Mouse (Mus musculus): ENCODE measurements at regions not wholly inside any gene's neighbourhood (a gene's known extent, or its start where the extent isn't known, plus 50 kb on each side); places are given as distances from the start of the nearest gene placed in this dataset.
A peak's percentile ranks its signal among the peaks of the same experiment; 100 is the strongest.
"Not testable (repeated sequence)": the region's sequence is repeated elsewhere in the genome, so short reads cannot be mapped to it uniquely, and the experiment has no call there.

DNA sequence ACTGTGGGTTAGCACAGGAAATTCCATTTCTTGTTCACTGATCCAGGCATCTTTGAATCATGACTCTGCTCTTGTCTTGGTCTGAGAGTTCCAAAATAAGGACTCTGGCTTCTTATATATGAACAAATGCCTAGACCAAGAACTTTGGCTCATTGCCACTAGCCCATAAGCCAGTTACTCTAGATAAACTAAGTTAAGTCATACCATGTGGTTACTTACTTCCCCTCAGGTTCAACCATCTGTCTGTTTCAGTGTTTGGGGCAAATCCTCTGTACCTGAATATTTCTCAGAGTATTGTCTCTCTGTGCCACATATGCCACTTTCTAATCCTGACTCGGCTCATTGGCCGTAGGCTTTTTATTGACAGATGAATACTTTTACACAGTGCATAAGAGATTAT is 454.7 kb upstream of the Tbl1xr1 start:
- 90% methylated on average over 2 of the region's 2 CpGs for WGBS
- H3K27me3 ChIP-seq (ENCODE audit: control insufficient read depth, insufficient read depth, low read length), result no peaks in the 10 kb centered on the region
- peaks cover 12% of the 10 kb centered on the region; the same call in 1 of the 2 replicates for H3K4me1 ChIP-seq (ENCODE audit: control insufficient read depth, insufficient read depth)
- no peak for TF ChIP-seq CTCF (IDR thresholded peaks at IDR 0.05; ENCODE audit: low read depth)
- TF ChIP-seq EP300 (IDR thresholded peaks at IDR 0.05; ENCODE audit: low read depth), result no peak
- DNase-seq (ENCODE audit: low spot score), result no peak
- H3K4me3 ChIP-seq (ENCODE audit: low read depth, low read length), result no peak overlapping the region
- no peak overlapping the region for H3K9ac ChIP-seq (replicated peaks; ENCODE audit: low read depth, low read length)
- no peak overlapping the region for H3K4me2 ChIP-seq (ENCODE audit: low read depth, low read length)
- no peak overlapping the region for H3K27ac ChIP-seq (ENCODE audit: low read depth)
- no peaks in the 10 kb centered on the region for H3K9me3 ChIP-seq (replicated peaks; ENCODE audit: control insufficient read depth, low read length)
- ATAC-seq (ENCODE audit: insufficient read depth, low read depth), result no peak
- no peaks in the 10 kb centered on the region for H3K36me3 ChIP-seq (replicated peaks; ENCODE audit: control insufficient read depth, insufficient read depth, low read length)

DNA sequence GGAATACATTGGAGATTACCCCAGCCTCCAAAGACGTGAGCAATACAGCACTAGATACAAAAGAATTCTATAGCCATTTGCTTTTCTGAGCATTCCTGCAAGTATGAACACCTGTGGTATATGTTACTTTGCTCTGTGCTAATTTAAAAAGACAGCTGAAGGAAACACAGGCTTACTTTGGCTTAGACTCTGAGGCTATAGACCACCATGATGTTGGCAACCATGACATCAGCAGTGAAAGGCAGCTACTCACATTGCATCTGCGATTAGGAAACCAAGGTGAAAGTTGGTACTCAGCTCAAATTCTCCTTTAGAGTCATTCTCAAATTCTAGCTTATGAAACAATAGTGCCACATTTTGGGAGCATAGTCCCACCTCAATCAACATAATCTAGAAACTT is 451.4 kb upstream of the Tbl1xr1 start:
- DNase-seq (ENCODE audit: low spot score) (no peak), ATAC-seq (ENCODE audit: insufficient read depth, low read depth) (no peak)
- peaks cover 12% of the 10 kb centered on the region; the same call in 1 of the 2 replicates for H3K4me1 ChIP-seq (ENCODE audit: control insufficient read depth, insufficient read depth)
- 87% methylated on average over 2 of the region's 2 CpGs for WGBS
- H3K4me3 ChIP-seq (ENCODE audit: low read depth, low read length), result no peak overlapping the region
- TF ChIP-seq EP300 (IDR thresholded peaks at IDR 0.05; ENCODE audit: low read depth), result no peak
- TF ChIP-seq CTCF (IDR thresholded peaks at IDR 0.05; ENCODE audit: low read depth), result no peak
- no peak overlapping the region for H3K27ac ChIP-seq (ENCODE audit: low read depth)
- no peak overlapping the region for H3K4me2 ChIP-seq (ENCODE audit: low read depth, low read length)
- H3K27me3 ChIP-seq (ENCODE audit: control insufficient read depth, insufficient read depth, low read length), result no peaks in the 10 kb centered on the region
- no peaks in the 10 kb centered on the region for H3K9me3 ChIP-seq (replicated peaks; ENCODE audit: control insufficient read depth, low read length)
- H3K36me3 ChIP-seq (replicated peaks; ENCODE audit: control insufficient read depth, insufficient read depth, low read length), result no peaks in the 10 kb centered on the region
- H3K9ac ChIP-seq (replicated peaks; ENCODE audit: low read depth, low read length), result no peak overlapping the region

DNA sequence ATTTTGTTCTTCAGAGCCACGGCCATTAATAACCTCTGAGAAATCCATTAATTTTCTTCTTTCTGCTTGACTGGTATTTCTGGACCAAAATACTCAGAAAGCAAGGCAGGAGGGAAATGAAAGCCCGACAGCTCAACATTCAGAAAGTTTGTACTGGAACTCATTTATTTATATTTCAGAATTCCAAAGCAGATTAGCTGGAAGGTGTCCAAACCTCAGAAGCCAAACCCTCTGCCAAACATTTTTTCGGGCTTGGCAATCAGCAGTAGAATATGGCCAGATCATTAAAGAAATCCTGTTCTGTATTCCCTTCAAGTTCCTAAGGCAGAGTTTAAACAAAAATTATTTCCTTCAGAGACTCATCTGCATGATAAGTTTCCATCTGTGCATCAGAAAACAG is 450.4 kb upstream of the Tbl1xr1 start:
- Histone ChIP-seq H3K4me3 (ENCODE audit: low read depth, low read length) (no peak overlapping the region), H3K27ac (ENCODE audit: low read depth) (peak overlapping the region; percentile 61), H3K9ac (replicated peaks; ENCODE audit: low read depth, low read length) (no peak overlapping the region), H3K36me3 (replicated peaks; ENCODE audit: control insufficient read depth, insufficient read depth, low read length) (no peaks in the 10 kb centered on the region), H3K4me2 (ENCODE audit: low read depth, low read length) (no peak overlapping the region), H3K27me3 (ENCODE audit: control insufficient read depth, insufficient read depth, low read length) (no peaks in the 10 kb centered on the region), H3K4me1 (ENCODE audit: control insufficient read depth, insufficient read depth) (peaks cover 12% of the 10 kb centered on the region; the same call in 1 of the 2 replicates), H3K9me3 (replicated peaks; ENCODE audit: control insufficient read depth, low read length) (no peaks in the 10 kb centered on the region)
- TF ChIP-seq EP300 (IDR thresholded peaks at IDR 0.05; ENCODE audit: low read depth) (no peak), CTCF (IDR thresholded peaks at IDR 0.05; ENCODE audit: low read depth) (no peak)
- no peak for ATAC-seq (ENCODE audit: insufficient read depth, low read depth)
- DNase-seq (ENCODE audit: low spot score), result peak; percentile 55
- 12% methylated on average over 3 of the region's 3 CpGs for WGBS

DNA sequence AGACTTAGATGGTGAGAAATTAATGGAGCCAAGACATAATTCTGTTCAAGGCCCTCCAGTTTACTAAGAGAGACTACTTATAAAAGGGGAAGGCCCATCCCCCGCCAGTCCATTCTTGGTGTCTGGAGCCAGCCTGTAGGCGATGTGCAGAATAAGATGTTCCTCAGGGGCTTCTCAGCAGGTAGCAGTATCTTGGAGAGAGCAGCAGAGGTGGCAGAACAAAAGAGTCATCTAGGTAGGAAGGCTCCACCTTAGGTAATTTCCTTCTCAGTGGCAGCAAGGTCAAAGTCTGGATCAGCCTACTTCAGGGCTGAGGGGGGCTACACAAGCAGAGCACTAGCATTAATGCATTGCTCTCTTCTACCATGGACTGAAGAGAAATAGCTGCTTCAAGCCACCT is 449.4 kb upstream of the Tbl1xr1 start:
- H3K4me3 ChIP-seq (ENCODE audit: low read depth, low read length); H3K4me2 ChIP-seq (ENCODE audit: low read depth, low read length); ATAC-seq (ENCODE audit: insufficient read depth, low read depth); H3K27ac ChIP-seq (ENCODE audit: low read depth); H3K36me3 ChIP-seq (replicated peaks; ENCODE audit: control insufficient read depth, insufficient read depth, low read length); H3K9me3 ChIP-seq (replicated peaks; ENCODE audit: control insufficient read depth, low read length); H3K9ac ChIP-seq (replicated peaks; ENCODE audit: low read depth, low read length); H3K27me3 ChIP-seq (ENCODE audit: control insufficient read depth, insufficient read depth, low read length); DNase-seq (ENCODE audit: low spot score): not testable (repeated sequence)
- 94% methylated on average over 2 of the region's 2 CpGs for whole genome bisulfite sequencing
- H3K4me1 ChIP-seq (ENCODE audit: control insufficient read depth, insufficient read depth), result peaks cover 12% of the 10 kb centered on the region; the same call in 1 of the 2 replicates

DNA sequence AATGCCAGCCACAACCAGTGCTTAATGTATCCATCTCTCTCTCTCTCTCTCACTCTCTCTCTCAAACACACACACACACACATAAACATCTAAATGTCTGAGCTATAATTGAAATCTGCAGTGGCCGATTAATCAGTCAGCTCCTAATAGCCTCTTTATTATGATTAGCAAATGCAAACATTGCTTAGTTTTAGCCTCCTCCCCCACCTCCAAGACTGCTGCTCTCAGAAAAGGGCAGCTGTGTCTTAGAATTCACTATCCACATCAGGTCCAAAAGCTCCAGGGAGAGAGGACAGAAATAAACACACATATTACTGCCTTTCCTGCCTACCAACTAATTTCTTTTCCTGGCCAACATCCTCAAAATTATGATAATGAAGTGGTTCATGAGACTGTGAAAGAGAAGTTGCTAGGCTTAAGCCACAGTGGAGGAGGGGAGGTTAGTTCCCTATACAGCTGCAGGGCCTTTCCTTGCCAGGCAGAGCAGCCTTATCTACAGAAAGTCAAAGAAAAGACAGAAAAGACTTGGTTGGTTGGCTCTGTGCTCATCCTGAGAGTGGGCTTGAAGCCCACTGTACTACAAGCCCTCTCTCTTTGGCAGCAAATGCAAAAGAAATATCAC is 442.7 kb upstream of the Tbl1xr1 start:
- Histone ChIP-seq H3K4me3 (ENCODE audit: low read depth, low read length) (no peak overlapping the region), H3K4me1 (ENCODE audit: control insufficient read depth, insufficient read depth) (peaks cover 6% of the 10 kb centered on the region), H3K27me3 (ENCODE audit: control insufficient read depth, insufficient read depth, low read length) (no peaks in the 10 kb centered on the region), H3K27ac (ENCODE audit: low read depth) (no peak overlapping the region), H3K9ac (replicated peaks; ENCODE audit: low read depth, low read length) (no peak overlapping the region), H3K4me2 (ENCODE audit: low read depth, low read length) (no peak overlapping the region), H3K9me3 (replicated peaks; ENCODE audit: control insufficient read depth, low read length) (no peaks in the 10 kb centered on the region), H3K36me3 (replicated peaks; ENCODE audit: control insufficient read depth, insufficient read depth, low read length) (no peaks in the 10 kb centered on the region)
- no peak for ATAC-seq (ENCODE audit: insufficient read depth, low read depth)
- 18% methylated on average over 1 of the region's 1 CpGs for WGBS
- DNase-seq (ENCODE audit: low spot score), result peak; percentile 33
- no peak for TF ChIP-seq EP300 (IDR thresholded peaks at IDR 0.05; ENCODE audit: low read depth)
- TF ChIP-seq CTCF (IDR thresholded peaks at IDR 0.05; ENCODE audit: low read depth), result no peak

DNA sequence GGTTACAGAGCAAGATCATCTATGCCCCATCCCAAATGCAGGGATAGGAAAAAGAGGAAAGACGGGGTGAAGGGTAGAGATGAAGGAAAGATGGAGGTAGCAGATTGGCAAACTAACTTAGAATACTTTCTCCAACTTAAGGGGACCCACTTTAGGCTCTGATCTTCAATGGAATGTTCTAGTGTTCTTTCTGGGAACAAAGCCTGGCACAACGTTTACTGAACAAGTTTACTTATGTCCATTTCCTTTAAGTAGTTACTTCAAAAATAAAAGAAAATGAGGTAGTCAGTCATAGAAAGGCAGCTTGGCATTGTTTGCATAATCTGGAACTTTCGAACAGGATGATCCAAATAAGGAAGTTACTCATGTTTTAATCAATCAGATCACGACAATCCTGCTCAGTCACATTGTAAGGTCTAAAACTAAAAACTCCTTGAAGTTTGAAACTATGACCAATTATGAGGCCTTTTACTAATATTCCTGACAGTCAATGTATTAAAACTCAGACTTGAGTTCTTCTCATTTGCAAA is 441.7 kb upstream of the Tbl1xr1 start:
- Histone ChIP-seq H3K4me1 (ENCODE audit: control insufficient read depth, insufficient read depth) (peaks cover 15% of the 10 kb centered on the region), H3K4me3 (ENCODE audit: low read depth, low read length) (no peak overlapping the region), H3K9me3 (replicated peaks; ENCODE audit: control insufficient read depth, low read length) (no peaks in the 10 kb centered on the region), H3K36me3 (replicated peaks; ENCODE audit: control insufficient read depth, insufficient read depth, low read length) (no peaks in the 10 kb centered on the region), H3K9ac (replicated peaks; ENCODE audit: low read depth, low read length) (no peak overlapping the region), H3K27ac (ENCODE audit: low read depth) (no peak overlapping the region), H3K27me3 (ENCODE audit: control insufficient read depth, insufficient read depth, low read length) (no peaks in the 10 kb centered on the region), H3K4me2 (ENCODE audit: low read depth, low read length) (no peak overlapping the region)
- TF ChIP-seq EP300 (IDR thresholded peaks at IDR 0.05; ENCODE audit: low read depth), result no peak
- no peak for TF ChIP-seq CTCF (IDR thresholded peaks at IDR 0.05; ENCODE audit: low read depth)
- ATAC-seq (ENCODE audit: insufficient read depth, low read depth) (no peak), DNase-seq (ENCODE audit: low spot score) (no peak)
- WGBS, result 67% methylated on average over 4 of the region's 4 CpGs

Measured in heart, postnatal 0 days (tissue).